Comparison of ENCODE assay signal across 8 mouse cellular contexts in the genomic region with DNA sequence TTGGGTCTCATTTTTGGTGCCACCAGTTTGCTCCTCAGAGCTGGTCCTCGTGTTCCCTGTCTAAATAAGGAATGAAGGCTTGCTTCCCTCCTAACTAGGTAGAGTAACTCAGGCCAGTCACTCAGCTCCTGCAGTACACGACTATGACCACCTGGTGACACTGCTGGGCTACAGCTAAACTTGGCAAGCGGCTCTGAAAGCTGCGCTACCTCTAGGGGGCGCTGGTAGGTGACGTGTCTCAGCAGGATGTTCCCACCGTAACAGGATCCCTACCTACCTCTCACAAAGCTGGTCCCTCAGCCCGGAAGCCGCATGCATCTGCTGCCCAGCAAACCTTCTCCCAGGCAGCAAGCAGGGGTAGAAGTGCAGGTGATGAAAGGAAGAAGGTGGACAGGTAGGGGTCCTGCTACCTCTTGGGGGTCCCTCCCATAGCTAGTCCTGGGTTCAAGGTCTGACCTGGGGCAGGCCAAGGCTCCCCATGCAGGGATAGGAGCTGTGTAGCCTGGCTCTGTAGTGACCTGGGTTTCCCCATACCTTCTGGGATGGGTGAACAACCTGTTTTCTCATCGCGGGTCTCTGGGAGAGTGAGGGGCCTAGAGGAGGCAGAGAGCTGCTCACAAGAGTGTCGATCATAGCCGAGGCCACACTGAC. TPM values are rescaled to one million over a fixed set of nuclear protein-coding genes. Genes with fewer than 3 reads are reported as not detected.
DNase-seq lines count a peak whose midpoint lies in the region; ATAC-seq and TF ChIP-seq lines count a peak whose summit lies in the region.

No protein-coding gene starts in this region.

- H3K4me2 ChIP-seq in limb, embryonic 11.5 days (ENCODE audit: low read depth, severe bottlenecking): no peak overlapping the region
- no peak overlapping the region for H3K4me2 ChIP-seq in midbrain, embryonic 15.5 days

- H3K79me2 ChIP-seq in heart, adult 2 months (replicated peaks; ENCODE audit: control insufficient read depth, insufficient read depth, low read length): no peaks in the 10 kb centered on the region

- H3K9me3 ChIP-seq in embryonic facial prominence, embryonic 10.5 days: no peaks in the 10 kb centered on the region
- H3K9me3 ChIP-seq in limb, embryonic 11.5 days (ENCODE audit: control insufficient read depth, low read length): no peaks in the 10 kb centered on the region
- H3K9me3 ChIP-seq in midbrain, embryonic 15.5 days: no peaks in the 10 kb centered on the region

- H3K4me1 ChIP-seq in embryonic facial prominence, embryonic 10.5 days: peaks cover 5% of the 10 kb centered on the region; the same call in 1 of the 2 replicates
- no peaks in the 10 kb centered on the region; the same call in none of the 2 replicates for H3K4me1 ChIP-seq in heart, adult 2 months (ENCODE audit: control insufficient read depth, insufficient read depth, low read length)
- H3K4me1 ChIP-seq in limb, embryonic 11.5 days (ENCODE audit: control insufficient read depth, insufficient read depth, low read length): no peaks in the 10 kb centered on the region
- H3K4me1 ChIP-seq in midbrain, embryonic 15.5 days: no peaks in the 10 kb centered on the region

- no peak overlapping the region for H3K9ac ChIP-seq in heart, adult 2 months (ENCODE audit: low read depth, low read length)
- H3K9ac ChIP-seq in limb, embryonic 11.5 days (ENCODE audit: low read length): no peak overlapping the region
- no peak overlapping the region for H3K9ac ChIP-seq in midbrain, embryonic 15.5 days

- H3K36me3 ChIP-seq in embryonic facial prominence, embryonic 10.5 days (replicated peaks): no peaks in the 10 kb centered on the region
- no peaks in the 10 kb centered on the region for H3K36me3 ChIP-seq in heart, adult 2 months (ENCODE audit: control insufficient read depth, insufficient read depth, low read length)
- no peaks in the 10 kb centered on the region for H3K36me3 ChIP-seq in limb, embryonic 11.5 days (ENCODE audit: control insufficient read depth, insufficient read depth, low read length)
- H3K36me3 ChIP-seq in midbrain, embryonic 15.5 days (replicated peaks): no peaks in the 10 kb centered on the region

- H3K4me3 ChIP-seq in embryonic facial prominence, embryonic 10.5 days: peak overlapping the region; percentile 28; the same call in 1 of the 2 replicates
- no peak overlapping the region for H3K4me3 ChIP-seq in heart, adult 2 months
- no peak overlapping the region for H3K4me3 ChIP-seq in limb, embryonic 11.5 days (ENCODE audit: low read depth, low read length)
- no peak overlapping the region for H3K4me3 ChIP-seq in midbrain, embryonic 15.5 days

- TF ChIP-seq POLR2A in heart, adult 2 months (IDR thresholded peaks at IDR 0.05; ENCODE audit: insufficient read depth, low read depth, low read length): no peak

- TF ChIP-seq CTCF in heart, adult 2 months (IDR thresholded peaks at IDR 0.05): 0 out of 2 replicates have a peak, but pooled peaks have one; percentile 100

- no peaks in the 10 kb centered on the region for H3K27me3 ChIP-seq in embryonic facial prominence, embryonic 10.5 days (replicated peaks; ENCODE audit: low read depth, poor library complexity, severe bottlenecking)
- no peaks in the 10 kb centered on the region for H3K27me3 ChIP-seq in heart, adult 2 months (ENCODE audit: control insufficient read depth, insufficient read depth, low read length)
- H3K27me3 ChIP-seq in limb, embryonic 11.5 days (ENCODE audit: control insufficient read depth, insufficient read depth, low read length): no peaks in the 10 kb centered on the region
- H3K27me3 ChIP-seq in midbrain, embryonic 15.5 days (replicated peaks): no peaks in the 10 kb centered on the region

- H3K27ac ChIP-seq in embryonic facial prominence, embryonic 10.5 days (replicated peaks): peak overlapping the region; percentile 70
- no peak overlapping the region for H3K27ac ChIP-seq in heart, adult 2 months
- H3K27ac ChIP-seq in limb, embryonic 11.5 days (replicated peaks; ENCODE audit: low read depth, low read length): no peak overlapping the region
- no peak overlapping the region for H3K27ac ChIP-seq in midbrain, embryonic 15.5 days

- intact Hi-C loops in heart, adult 2 months (cut with DNase I): loop anchor here (5.0 to 10.0 kb wide), 2 partner anchors 67 to 360 kb away; no protein-coding TSS in a partner anchor

- TF ChIP-seq EP300 in heart, adult 2 months (IDR thresholded peaks at IDR 0.05; ENCODE audit: insufficient read depth, low read depth, low read length): peak; percentile 93

- peak; percentile 44; the same call in 1 of the 2 replicates for ATAC-seq in limb, embryonic 11.5 days (ENCODE audit: insufficient number of reproducible peaks, low FRiP score, low TSS enrichment, low read depth)
- 0 out of 2 replicates have a peak, but pooled peaks have one; percentile 45 for ATAC-seq in midbrain, embryonic 15.5 days (replicated peaks)

- DNase-seq in 3T3-L1 (ENCODE audit: low read depth, low spot score): peak; percentile 90
- DNase-seq in adrenal gland, postnatal 10 days: peak; percentile 92
- DNase-seq in embryonic facial prominence, embryonic 10.5 days (ENCODE audit: low spot score): peak; percentile 89
- DNase-seq in heart, adult 2 months: peak; percentile 81 to 85
- DNase-seq in kidney, adult 18-20 months: peak; percentile 91
- DNase-seq in limb, embryonic 11.5 days (ENCODE audit: low spot score): peak; percentile 95
- DNase-seq in spleen, postnatal 10 days (ENCODE audit: low spot score in 2 of 2): peak; percentile 82 to 93

- whole genome bisulfite sequencing in embryonic facial prominence, embryonic 10.5 days: 28% methylated on average over 13 of the region's 13 CpGs
- 28% methylated on average over 13 of the region's 13 CpGs for WGBS in heart, adult 2 months
- WGBS in limb, embryonic 11.5 days: 26% methylated on average over 13 of the region's 13 CpGs
- 31% methylated on average over 13 of the region's 13 CpGs for WGBS in midbrain, embryonic 15.5 days

RNA-seq across cellular contexts. Expression of a gene that starts 16.0 kb away (rescaled TPM):
- 100 to 1,000 TPM; 218 to 322 TPM for total RNA-seq in adrenal gland, postnatal 10 days (2021)
- polyA plus RNA-seq in embryonic facial prominence, embryonic 10.5 days (2016; fragmentation: Nextera tagmentation; extraction: Ambion mirVana): 961 and 969 TPM in 2 replicates
- 10 to 100 TPM; 89.7 to 92.3 TPM for total RNA-seq in heart, adult 2 months (2021)
- 164 and 193 TPM in 2 replicates for polyA plus RNA-seq in heart, adult 2 months (2012; rRNA removed)
- polyA plus RNA-seq in limb, embryonic 11.5 days (2014; fragmentation: Nextera tagmentation; extraction: Ambion mirVana): 497 and 511 TPM in 2 replicates
- 635 and 653 TPM in 2 replicates for polyA plus RNA-seq in midbrain, embryonic 15.5 days (2015; fragmentation: Nextera tagmentation; extraction: Ambion mirVana)

RNA-seq across cellular contexts. Expression of a gene that starts 16.3 kb away (rescaled TPM):
- 10 to 100 TPM; 18.5 to 24.5 TPM for total RNA-seq in adrenal gland, postnatal 10 days (2021)
- polyA plus RNA-seq in embryonic facial prominence, embryonic 10.5 days (2016; fragmentation: Nextera tagmentation; extraction: Ambion mirVana): 30.8 and 31.9 TPM in 2 replicates
- total RNA-seq in heart, adult 2 months (2021): 10 to 100 TPM; 21.2 to 23.3 TPM
- polyA plus RNA-seq in heart, adult 2 months (2012; rRNA removed): 30.9 and 34.4 TPM in 2 replicates
- 19.3 and 20.5 TPM in 2 replicates for polyA plus RNA-seq in limb, embryonic 11.5 days (2014; fragmentation: Nextera tagmentation; extraction: Ambion mirVana)
- 49.5 and 55.4 TPM in 2 replicates for polyA plus RNA-seq in midbrain, embryonic 15.5 days (2015; fragmentation: Nextera tagmentation; extraction: Ambion mirVana)

RNA-seq across cellular contexts. Expression of a gene that starts 37.0 kb away (rescaled TPM):
- 1 to 10 TPM; 8.7 to 9.4 TPM for total RNA-seq in adrenal gland, postnatal 10 days (2021)
- polyA plus RNA-seq in embryonic facial prominence, embryonic 10.5 days (2016; fragmentation: Nextera tagmentation; extraction: Ambion mirVana): 13.1 and 24.6 TPM in 2 replicates
- 1 to 10 TPM in 1 of 2 experiments, under 1 TPM in 1; 0.82 to 1.2 TPM for total RNA-seq in heart, adult 2 months (2021)
- 2.5 and 3.8 TPM in 2 replicates for polyA plus RNA-seq in heart, adult 2 months (2012; rRNA removed)
- polyA plus RNA-seq in limb, embryonic 11.5 days (2014; fragmentation: Nextera tagmentation; extraction: Ambion mirVana): 9.9 and 11.5 TPM in 2 replicates
- polyA plus RNA-seq in midbrain, embryonic 15.5 days (2015; fragmentation: Nextera tagmentation; extraction: Ambion mirVana): 9.3 and 10.3 TPM in 2 replicates

RNA-seq across cellular contexts. Expression of a gene that starts 49.9 kb away (rescaled TPM):
- 10 to 100 TPM; 28.0 to 32.8 TPM for total RNA-seq in adrenal gland, postnatal 10 days (2021)
- 25.3 and 25.7 TPM in 2 replicates for polyA plus RNA-seq in embryonic facial prominence, embryonic 10.5 days (2016; fragmentation: Nextera tagmentation; extraction: Ambion mirVana)
- total RNA-seq in heart, adult 2 months (2021): 10 to 100 TPM; 18.2 to 21.0 TPM
- 22.5 and 27.9 TPM in 2 replicates for polyA plus RNA-seq in heart, adult 2 months (2012; rRNA removed)
- polyA plus RNA-seq in limb, embryonic 11.5 days (2014; fragmentation: Nextera tagmentation; extraction: Ambion mirVana): 30.3 and 34.2 TPM in 2 replicates
- polyA plus RNA-seq in midbrain, embryonic 15.5 days (2015; fragmentation: Nextera tagmentation; extraction: Ambion mirVana): 25.2 and 26.1 TPM in 2 replicates

RNA-seq across cellular contexts. Expression of a gene that starts 57.1 kb away (rescaled TPM):
- total RNA-seq in adrenal gland, postnatal 10 days (2021): under 1 TPM; 0.33 to 0.97 TPM
- 0.54 and 0.56 TPM in 2 replicates for polyA plus RNA-seq in embryonic facial prominence, embryonic 10.5 days (2016; fragmentation: Nextera tagmentation; extraction: Ambion mirVana)
- total RNA-seq in heart, adult 2 months (2021): 1 to 10 TPM; 5.0 to 8.1 TPM
- 5.2 and 5.4 TPM in 2 replicates for polyA plus RNA-seq in heart, adult 2 months (2012; rRNA removed)
- 0.84 and 0.91 TPM in 2 replicates for polyA plus RNA-seq in limb, embryonic 11.5 days (2014; fragmentation: Nextera tagmentation; extraction: Ambion mirVana)
- polyA plus RNA-seq in midbrain, embryonic 15.5 days (2015; fragmentation: Nextera tagmentation; extraction: Ambion mirVana): 0.77 and 1.3 TPM in 2 replicates
